Mouse (Mus musculus) neural tube, embryonic 13.5 days (tissue): Measurements from ENCODE around the gene Atp2b1. TPM values are rescaled to one million over a fixed set of nuclear protein-coding genes. Genes with fewer than 3 reads are reported as not detected.

ENCODE experiments used
- ATAC-seq: fragments of 200-750 bp; cut with Nextera tagmentation; 2 replicates; pipeline ENCODE4 v1.8.0; 2017; ENCODE audit warnings: low read depth, mild to moderate bottlenecking, moderate TSS enrichment, moderate library complexity
- H3K27ac ChIP-seq: fragments of 300-500 bp; sonication (generic); replicated peaks from 2 replicates; pipeline ENCODE4 v1.5.1; 2015; ENCODE audit warnings: moderate library complexity, mild to moderate bottlenecking, inconsistent platforms
- H3K27me3 ChIP-seq: fragments of 300-500 bp; sonication (generic); 2 replicates; pipeline ENCODE4 v1.6.1; 2015; ENCODE audit warnings: mild to moderate bottlenecking, inconsistent platforms
- H3K36me3 ChIP-seq: fragments of 300-500 bp; sonication (generic); 2 replicates; pipeline ENCODE4 v1.6.1; 2015; ENCODE audit warnings: mild to moderate bottlenecking, inconsistent platforms
- H3K4me1 ChIP-seq: fragments of 300-500 bp; sonication (generic); replicated peaks from 2 replicates; pipeline ENCODE4 v1.6.1; 2015; ENCODE audit warnings: inconsistent platforms
- H3K4me2 ChIP-seq: fragments of 300-500 bp; sonication (generic); 2 replicates; pipeline ENCODE4 v1.6.1; 2015; ENCODE audit warnings: inconsistent platforms, mild to moderate bottlenecking, moderate library complexity
- H3K4me3 ChIP-seq: fragments of 300-500 bp; sonication (generic); 2 replicates; pipeline ENCODE4 v1.5.1; 2015; ENCODE audit warnings: mild to moderate bottlenecking, inconsistent platforms
- H3K9ac ChIP-seq: fragments of 300-500 bp; sonication (generic); 2 replicates; pipeline ENCODE4 v1.6.1; 2015; ENCODE audit warnings: moderate library complexity, mild to moderate bottlenecking, inconsistent platforms
- H3K9me3 ChIP-seq: fragments of 300-500 bp; sonication (generic); 2 replicates; pipeline ENCODE4 v1.6.1; 2016; ENCODE audit warnings: inconsistent platforms
- WGBS: fragments of 180-500 bp; shearing (Covaris S2); methylation state at CpG from one replicate; pipeline ENCODE4 v1.1.7; 2015; 5-methylcytosine and 5-hydroxymethylcytosine counted together
- polyA plus RNA-seq: library from polyadenylated mRNA; unstranded; fragments of >200 nt; fragmentation: Nextera tagmentation; extraction: Ambion mirVana; gene quantifications from 2 replicates; pipeline ENCODE4 v1.2.1, GENCODE M21; 2015

Gene Atp2b1
- polyA plus RNA-seq, 1 experiment from 2014 or later, result 269 TPM

DNA sequence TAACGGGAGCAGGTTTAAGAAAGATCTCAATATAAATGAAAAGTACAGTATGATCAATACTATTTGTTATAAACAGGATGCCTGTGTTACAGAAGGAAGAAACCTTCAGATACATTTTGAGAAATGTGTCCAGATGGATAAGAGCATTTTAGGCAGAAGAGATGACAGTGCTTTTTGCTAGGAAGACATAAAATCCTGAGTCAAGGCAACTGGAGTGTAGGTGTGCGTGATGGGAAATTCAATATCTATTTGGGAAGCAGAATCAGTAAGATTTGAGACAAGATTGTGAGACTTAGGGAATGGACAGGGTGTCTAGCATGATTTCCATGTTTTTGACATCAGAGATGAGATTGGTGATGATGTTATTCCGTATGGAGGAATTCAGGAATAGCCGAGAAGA, 22.8 kb upstream of the Atp2b1 start:
- ATAC-seq, result no peak
- Histone ChIP-seq H3K4me1 (no peaks in the 10 kb centered on the region), H3K9ac (no peak overlapping the region), H3K9me3 (no peaks in the 10 kb centered on the region; the same call in 1 of the 2 replicates), H3K4me3 (no peak overlapping the region), H3K36me3 (no peaks in the 10 kb centered on the region), H3K4me2 (no peak overlapping the region), H3K27ac (no peak overlapping the region), H3K27me3 (no peaks in the 10 kb centered on the region)
- WGBS, result 91% methylated on average over 4 of the region's 4 CpGs

DNA sequence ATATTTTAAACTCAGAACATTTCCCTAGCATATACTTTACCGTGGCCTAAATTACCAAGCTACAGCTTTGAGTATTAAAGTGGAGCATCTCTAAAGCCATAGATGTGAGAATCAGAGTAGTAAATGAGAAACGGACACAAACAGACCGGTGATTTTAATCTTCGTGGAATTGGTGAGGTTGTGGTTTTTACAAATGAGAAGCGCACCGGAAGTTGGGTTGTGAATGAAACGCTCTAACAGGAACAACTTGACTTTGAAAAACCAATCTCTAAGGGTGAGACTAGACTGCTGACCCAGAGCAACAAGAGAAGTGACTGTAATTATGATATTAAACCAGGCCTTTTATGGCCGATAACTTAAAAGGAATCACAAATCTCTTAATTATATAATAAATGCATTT, 16.7 kb upstream of the Atp2b1 start:
- Histone ChIP-seq H3K9me3 (no peaks in the 10 kb centered on the region), H3K36me3 (no peaks in the 10 kb centered on the region), H3K9ac (no peak overlapping the region), H3K27me3 (no peaks in the 10 kb centered on the region), H3K4me2 (no peak overlapping the region), H3K27ac (no peak overlapping the region), H3K4me3 (no peak overlapping the region), H3K4me1 (no peaks in the 10 kb centered on the region)
- 92% methylated on average over 8 of the region's 8 CpGs for WGBS
- ATAC-seq, result no peak

DNA sequence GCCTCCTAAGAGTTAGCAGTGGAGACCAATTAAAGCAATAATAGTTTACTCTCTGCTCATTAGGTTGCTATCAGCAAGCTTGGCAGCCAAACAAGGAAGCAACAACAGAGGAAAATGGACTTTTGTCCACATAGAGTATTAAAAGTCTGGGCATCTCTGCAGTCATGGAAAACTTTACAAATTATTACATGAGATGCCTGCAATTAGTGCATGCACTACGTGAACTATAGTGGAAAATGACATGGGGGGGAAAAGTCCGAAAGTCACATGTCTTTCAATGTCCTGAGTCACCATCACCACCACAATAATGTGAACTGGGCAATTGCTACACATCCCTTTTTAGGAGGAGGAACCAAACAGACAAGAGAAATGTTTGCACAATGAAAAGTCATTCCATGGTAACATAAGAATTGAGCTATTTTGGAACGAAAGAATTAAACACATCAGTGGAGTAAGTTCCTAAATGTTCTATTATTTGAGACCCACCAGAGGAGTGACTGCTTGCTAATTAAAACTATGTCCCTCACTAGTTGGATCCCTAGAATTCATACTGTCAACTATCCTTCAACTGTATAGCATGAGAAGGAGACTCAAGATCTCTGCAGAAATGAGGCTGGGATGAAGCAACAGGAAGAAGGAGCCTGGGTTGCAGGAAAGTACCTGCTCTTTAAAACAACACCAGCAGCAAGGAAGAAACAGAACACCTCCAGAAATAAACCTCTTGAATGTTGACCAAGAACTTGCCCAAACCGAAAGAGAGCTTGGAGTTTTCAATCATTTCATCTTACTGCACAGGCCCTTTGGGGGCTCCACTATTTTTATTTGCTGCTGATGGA, 16.1 kb upstream of the Atp2b1 start:
- Histone ChIP-seq H3K4me3 (no peak overlapping the region), H3K9me3 (no peaks in the 10 kb centered on the region), H3K27me3 (no peaks in the 10 kb centered on the region), H3K27ac (no peak overlapping the region), H3K4me2 (no peak overlapping the region), H3K9ac (no peak overlapping the region), H3K4me1 (no peaks in the 10 kb centered on the region), H3K36me3 (no peaks in the 10 kb centered on the region)
- 91% methylated on average over 4 of the region's 4 CpGs for WGBS
- ATAC-seq, result no peak

DNA sequence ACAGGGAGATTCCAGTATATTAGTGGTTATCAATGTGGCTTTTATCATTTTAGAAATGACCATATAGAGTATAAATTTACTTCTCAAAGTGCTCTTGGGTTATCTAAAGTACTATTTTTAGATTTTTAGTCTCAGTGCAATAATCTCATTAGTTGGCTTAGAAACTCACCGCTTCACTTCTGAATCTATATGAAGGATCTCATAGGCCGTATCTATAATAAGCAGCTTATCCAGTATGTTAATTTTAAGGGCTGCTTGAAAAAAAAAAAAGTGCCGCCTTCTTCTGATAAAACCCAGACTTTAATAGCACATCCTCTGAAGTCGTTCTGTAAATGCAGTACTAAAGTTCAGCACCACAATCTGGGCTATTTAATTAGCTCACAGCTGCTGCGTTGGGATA, 12.7 kb upstream of the Atp2b1 start:
- no peaks in the 10 kb centered on the region for H3K4me1 ChIP-seq
- H3K9me3 ChIP-seq, result no peaks in the 10 kb centered on the region
- WGBS, result 85% methylated on average over 5 of the region's 5 CpGs
- ATAC-seq, result no peak
- H3K27ac ChIP-seq, result no peak overlapping the region
- H3K36me3 ChIP-seq, result no peaks in the 10 kb centered on the region
- H3K9ac ChIP-seq, result no peak overlapping the region
- no peaks in the 10 kb centered on the region for H3K27me3 ChIP-seq
- H3K4me3 ChIP-seq, result no peak overlapping the region
- no peak overlapping the region for H3K4me2 ChIP-seq

DNA sequence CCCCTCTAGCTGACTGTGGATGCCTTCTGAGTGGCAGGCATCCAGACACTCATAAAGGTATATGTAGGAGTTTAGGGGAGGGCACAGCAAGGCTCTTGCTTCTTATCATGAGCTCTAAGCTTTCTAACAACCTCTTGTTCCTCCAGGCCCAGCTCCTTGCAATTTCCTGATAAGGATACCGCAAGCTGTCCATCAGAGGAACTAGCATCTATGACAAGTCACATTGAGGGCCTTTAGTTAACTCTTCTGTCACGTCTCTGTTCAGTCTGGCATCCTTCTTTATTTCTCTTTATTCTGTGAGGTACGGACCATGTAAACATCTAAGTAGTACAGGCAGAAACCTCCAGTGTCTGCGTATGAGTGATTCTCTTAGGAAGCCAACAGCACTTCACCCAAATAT, 8.2 kb upstream of the Atp2b1 start:
- Histone ChIP-seq H3K36me3 (no peaks in the 10 kb centered on the region), H3K4me2 (no peak overlapping the region), H3K9ac (no peak overlapping the region), H3K9me3 (no peaks in the 10 kb centered on the region), H3K27me3 (no peaks in the 10 kb centered on the region), H3K27ac (no peak overlapping the region), H3K4me1 (no peaks in the 10 kb centered on the region), H3K4me3 (no peak overlapping the region)
- no peak for ATAC-seq
- WGBS, result 91% methylated on average over 4 of the region's 4 CpGs

DNA sequence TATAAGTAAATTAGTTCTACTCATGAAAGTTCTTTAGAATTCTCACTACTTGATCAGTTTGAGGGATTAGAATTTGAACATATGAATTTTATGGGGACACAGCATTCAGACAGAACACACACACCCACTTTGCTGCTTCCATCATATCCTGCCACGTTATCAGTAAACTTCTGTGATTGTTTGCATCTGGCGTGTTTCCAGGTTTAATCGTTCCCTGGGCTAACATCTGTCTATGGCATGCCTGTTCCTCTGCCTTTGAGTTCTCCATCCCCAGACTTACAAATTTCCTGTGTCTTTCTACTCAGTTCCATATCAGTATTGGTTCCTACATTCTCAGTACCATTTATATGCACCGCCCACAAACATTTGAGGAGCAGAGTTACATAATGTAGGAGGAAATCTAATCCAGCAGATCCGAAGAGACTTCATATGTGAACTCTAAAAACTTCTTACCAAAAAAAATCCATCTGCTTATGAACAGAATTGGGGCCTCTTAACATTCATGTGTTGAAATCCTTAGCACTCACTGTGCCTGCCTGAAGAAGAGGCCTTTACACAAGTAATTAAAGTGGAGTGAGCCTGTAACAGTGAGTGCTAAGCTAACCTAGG, 7.2 kb upstream of the Atp2b1 start:
- Histone ChIP-seq H3K4me1 (no peaks in the 10 kb centered on the region), H3K36me3 (no peaks in the 10 kb centered on the region), H3K4me2 (no peak overlapping the region), H3K9ac (no peak overlapping the region), H3K4me3 (no peak overlapping the region), H3K27me3 (no peaks in the 10 kb centered on the region), H3K9me3 (no peaks in the 10 kb centered on the region), H3K27ac (no peak overlapping the region)
- ATAC-seq, result no peak
- 86% methylated on average over 5 of the region's 5 CpGs for WGBS

DNA sequence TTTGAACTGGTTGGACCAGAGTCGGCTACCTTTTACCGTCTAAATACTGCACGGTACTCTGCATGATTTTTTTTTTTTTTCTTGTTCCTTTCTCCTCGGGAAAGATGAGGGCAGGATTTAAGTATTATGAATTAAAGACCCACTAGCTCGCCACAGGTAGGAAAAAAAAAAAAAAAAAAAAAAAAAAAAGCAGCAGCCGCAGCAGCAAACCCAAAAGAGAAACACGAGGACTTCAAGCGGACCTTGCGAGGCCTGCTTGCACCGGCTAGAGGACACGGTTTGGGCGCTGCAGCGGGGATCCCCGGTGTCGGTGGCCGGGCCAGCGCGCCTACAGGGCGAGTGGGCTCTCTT, 621 bp upstream of the Atp2b1 start:
- no peaks in the 10 kb centered on the region for H3K36me3 ChIP-seq
- peak overlapping the region; percentile 100 for H3K27ac ChIP-seq
- peak overlapping the region; percentile 94 for H3K4me3 ChIP-seq
- H3K27me3 ChIP-seq, result no peaks in the 10 kb centered on the region
- under 1% methylated on average over 18 of the region's 19 CpGs for WGBS
- H3K4me1 ChIP-seq, result peaks cover 21% of the 10 kb centered on the region
- H3K9ac ChIP-seq, result peak overlapping the region; percentile 84
- peak overlapping the region; percentile 62 for H3K4me2 ChIP-seq
- H3K9me3 ChIP-seq, result no peaks in the 10 kb centered on the region
- no peak for ATAC-seq

DNA sequence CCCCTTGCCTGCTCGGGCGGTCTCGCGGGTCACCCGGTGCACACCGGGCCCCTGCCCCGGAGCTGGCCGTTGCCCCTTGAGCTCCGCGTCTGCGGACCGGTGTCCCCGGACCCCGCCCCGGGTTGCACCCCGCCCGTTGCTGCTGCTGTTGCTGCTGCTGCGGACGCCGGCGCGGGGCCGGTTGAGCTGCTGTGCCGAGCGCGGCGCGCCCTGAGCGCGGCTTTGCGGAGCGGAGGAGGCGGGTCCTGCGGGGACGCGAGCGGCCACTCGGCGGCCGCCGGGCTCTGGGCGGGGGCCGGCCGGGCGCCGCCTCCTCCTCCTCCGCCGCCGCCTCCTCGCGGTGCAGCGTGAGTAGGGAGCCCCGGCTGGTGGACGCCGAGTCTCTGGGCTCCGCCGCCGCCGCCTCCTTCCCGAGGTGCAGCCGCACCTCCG, 620 bp downstream of the Atp2b1 start:
- 0% methylated on average over 13 of the region's 62 CpGs for WGBS
- peak overlapping the region; percentile 94 for H3K4me3 ChIP-seq
- H3K27ac ChIP-seq, result peak overlapping the region; percentile 100
- no peaks in the 10 kb centered on the region for H3K36me3 ChIP-seq
- peaks cover 21% of the 10 kb centered on the region for H3K4me1 ChIP-seq
- no peaks in the 10 kb centered on the region for H3K27me3 ChIP-seq
- no peaks in the 10 kb centered on the region for H3K9me3 ChIP-seq
- peak overlapping the region; percentile 93 for H3K4me2 ChIP-seq
- H3K9ac ChIP-seq, result peak overlapping the region; percentile 97
- peak; percentile 84 for ATAC-seq

DNA sequence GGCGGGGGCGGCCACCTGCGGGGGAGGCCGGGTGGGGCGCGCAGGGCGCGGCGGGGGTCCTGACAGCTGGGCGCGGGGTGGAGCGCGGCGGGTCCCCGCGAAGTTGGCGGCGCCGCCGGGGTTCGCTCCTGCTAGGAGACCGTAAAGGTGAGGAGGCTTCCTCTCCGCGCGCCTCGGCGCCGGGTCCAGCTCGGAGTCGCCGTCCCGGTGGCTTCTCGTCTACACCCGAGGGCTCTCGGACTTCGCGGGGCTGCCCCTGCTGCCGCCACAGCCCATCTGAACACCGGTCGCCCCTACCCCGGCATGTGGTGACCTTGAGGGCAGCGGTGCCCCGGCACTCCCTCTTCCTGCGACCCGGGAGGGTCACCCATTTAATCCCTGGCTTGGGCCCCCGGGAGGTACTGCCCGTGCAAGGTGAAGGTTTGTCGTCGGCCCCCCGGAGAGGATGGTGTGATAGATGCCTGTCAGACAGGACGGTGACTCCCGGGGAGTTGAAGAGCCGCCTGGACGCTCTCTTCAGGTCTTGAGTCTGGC, 1.3 kb downstream of the Atp2b1 start:
- H3K36me3 ChIP-seq, result no peaks in the 10 kb centered on the region
- peak; percentile 4; the same call in 1 of the 2 replicates for ATAC-seq

DNA sequence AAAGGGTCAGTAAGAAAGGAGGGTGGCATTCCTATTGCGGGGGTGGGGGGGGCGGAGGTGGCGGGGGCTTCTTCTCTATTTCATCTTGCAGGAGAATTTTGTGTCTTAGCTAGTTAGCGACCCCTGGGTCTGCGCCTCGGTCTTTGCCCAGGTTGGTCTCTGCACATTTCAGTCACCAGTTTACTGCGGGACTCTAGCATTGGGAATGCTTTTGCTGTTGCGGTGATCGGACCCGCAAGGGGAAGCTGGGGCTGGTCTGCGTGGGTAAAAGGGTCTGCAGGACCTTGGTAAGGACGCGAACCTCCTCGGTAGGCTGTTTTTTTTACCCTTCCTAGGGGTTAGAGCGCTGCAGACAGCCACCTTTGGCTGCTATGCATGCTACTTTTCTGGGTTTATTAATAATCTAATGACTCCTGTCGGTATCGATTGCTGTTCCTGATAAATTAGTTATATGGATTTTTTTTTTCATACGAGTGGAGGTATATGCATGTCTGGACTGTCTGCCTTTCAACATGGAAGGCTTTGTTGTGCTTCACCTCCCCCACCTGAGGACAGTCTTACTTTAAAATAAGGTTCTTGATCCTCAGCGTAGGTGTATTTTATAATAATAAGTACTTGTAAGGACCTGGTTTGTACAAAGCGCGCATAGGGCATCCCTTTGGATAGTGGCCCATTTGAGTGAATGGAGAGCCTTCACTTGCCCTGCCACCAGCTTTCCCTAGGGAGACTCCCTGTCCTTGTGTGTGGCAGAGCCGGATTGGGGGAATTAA, 2.0 kb downstream of the Atp2b1 start:
- H3K36me3 ChIP-seq, result no peaks in the 10 kb centered on the region
- 5% methylated on average over 22 of the region's 22 CpGs for WGBS
- no peak for ATAC-seq

More for the DNA sequence above, 1.3 kb downstream of the Atp2b1 start:
- no peaks in the 10 kb centered on the region for H3K27me3 ChIP-seq
- under 1% methylated on average over 44 of the region's 54 CpGs for WGBS
- peak overlapping the region; percentile 97 for H3K9ac ChIP-seq
- peak overlapping the region; percentile 93 for H3K4me2 ChIP-seq
- H3K9me3 ChIP-seq, result no peaks in the 10 kb centered on the region
- peak overlapping the region; percentile 94 for H3K4me3 ChIP-seq
- peak overlapping the region; percentile 100 for H3K27ac ChIP-seq
- H3K4me1 ChIP-seq, result peaks cover 21% of the 10 kb centered on the region

DNA sequence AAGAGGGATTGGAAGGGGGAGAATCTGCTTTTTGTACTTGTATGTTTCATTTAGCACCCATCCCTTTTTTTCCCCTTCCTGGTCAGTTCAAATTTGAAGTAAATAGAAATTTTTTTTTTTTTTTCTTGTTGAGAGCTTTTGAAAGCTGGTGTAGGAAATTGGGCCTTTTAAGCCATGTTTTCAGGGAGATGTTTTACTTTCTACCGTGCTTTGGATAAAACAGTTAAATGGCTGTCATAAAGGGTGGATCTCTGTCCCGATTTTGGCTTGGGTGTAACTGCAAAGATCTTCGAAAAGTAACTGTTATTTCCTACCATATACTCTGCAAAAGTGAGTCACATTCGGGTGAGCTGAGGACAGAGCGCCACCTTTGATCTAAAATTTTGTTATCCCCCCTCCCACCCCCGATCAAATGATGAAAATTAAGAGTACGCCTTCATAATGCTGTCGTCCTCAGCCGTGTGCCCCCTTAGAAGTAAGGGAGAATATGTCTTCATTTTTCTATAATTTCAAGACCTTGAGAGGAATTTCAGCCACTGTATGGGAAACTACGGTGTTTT, 2.7 kb downstream of the Atp2b1 start:
- peak overlapping the region; percentile 93 for H3K4me2 ChIP-seq

More for the DNA sequence above, 2.0 kb downstream of the Atp2b1 start:
- Histone ChIP-seq H3K27ac (peak overlapping the region; percentile 100), H3K4me3 (peak overlapping the region; percentile 94), H3K4me1 (peaks cover 25% of the 10 kb centered on the region), H3K27me3 (no peaks in the 10 kb centered on the region), H3K9me3 (no peaks in the 10 kb centered on the region), H3K9ac (peak overlapping the region; percentile 97), H3K4me2 (peak overlapping the region; percentile 93)

More for the DNA sequence above, 2.7 kb downstream of the Atp2b1 start:
- peak overlapping the region; percentile 97 for H3K9ac ChIP-seq
- WGBS, result 65% methylated on average over 10 of the region's 10 CpGs
- H3K27ac ChIP-seq, result peak overlapping the region; percentile 100
- H3K4me3 ChIP-seq, result peak overlapping the region; percentile 94
- no peaks in the 10 kb centered on the region for H3K27me3 ChIP-seq
- H3K9me3 ChIP-seq, result no peaks in the 10 kb centered on the region
- ATAC-seq, result no peak
- peaks cover 29% of the 10 kb centered on the region for H3K4me1 ChIP-seq
- no peaks in the 10 kb centered on the region for H3K36me3 ChIP-seq
